Mouse (Mus musculus) thymus, adult 18-20 months (tissue): ENCODE measurements around the gene Fam122c.
"Not testable (repeated sequence)": the region's sequence is repeated elsewhere in the genome, so short reads cannot be mapped to it uniquely, and the experiment has no call there.

Experiments used
- DNase-seq, 2 experiments: peaks; one replicate each; pipeline ENCODE4 v3.0.0; 2022; ENCODE audit warnings: mixed read lengths in 2 of 2

The Fam122c gene

GRCm38 (mm10) chrX:53273124-53273523 lies at the start of gene Fam122c:
Gene Fam122c, plus strand, starts transcription at chrX:53273424.
- no peak for DNase-seq

GRCm38 (mm10) chrX:53224353-53224944 lies 48.8 kb upstream of the Fam122c start:
- DNase-seq = no peak

- no peak for DNase-seq
These were observed 41.3 kb upstream of the Fam122c start for GRCm38 (mm10) chrX:53231965-53232364.

- no peak for DNase-seq
These were observed 39.5 kb upstream of the Fam122c start for GRCm38 (mm10) chrX:53233689-53234088.

GRCm38 (mm10) chrX:53236404-53236803 lies 36.8 kb upstream of the Fam122c start:
- DNase-seq = no peak

GRCm38 (mm10) chrX:53237971-53238370 lies 35.3 kb upstream of the Fam122c start:
- DNase-seq = no peak

GRCm38 (mm10) chrX:53240011-53240410 lies 33.2 kb upstream of the Fam122c start, which contains the start of gene Plac1:
Gene Plac1, minus strand, starts transcription at chrX:53240111.
- DNase-seq = no peak

GRCm38 (mm10) chrX:53255195-53255594 lies 18.0 kb upstream of the Fam122c start:
- DNase-seq = no peak

GRCm38 (mm10) chrX:53266186-53266585 lies 7.0 kb upstream of the Fam122c start:
- DNase-seq = no peak

GRCm38 (mm10) chrX:53268856-53269255 lies 4.4 kb upstream of the Fam122c start:
- DNase-seq = peak; percentile 5 to 32

GRCm38 (mm10) chrX:53269289-53270062 lies 3.7 kb upstream of the Fam122c start, which contains the start of gene Fam122b:
Gene Fam122b, minus strand, starts transcription at chrX:53269805.
- peak; percentile 77 to 82 for DNase-seq

- no peak for DNase-seq
These were observed 3.2 kb upstream of the Fam122c start for GRCm38 (mm10) chrX:53270063-53270432.

- not testable (repeated sequence) for DNase-seq
These were observed 1.6 kb upstream of the Fam122c start for GRCm38 (mm10) chrX:53271628-53272027.

- DNase-seq = no peak
These were observed 14.7 kb downstream of the Fam122c start for GRCm38 (mm10) chrX:53287924-53288323.

- no peak for DNase-seq
These were observed 47.3 kb downstream of the Fam122c start for GRCm38 (mm10) chrX:53320564-53320963.

GRCm38 (mm10) chrX:53321111-53321510 lies 47.9 kb downstream of the Fam122c start:
- DNase-seq = no peak

- DNase-seq = no peak
These were observed 57.2 kb downstream of the Fam122c start for GRCm38 (mm10) chrX:53330396-53330795.

GRCm38 (mm10) chrX:53337355-53337754 lies 64.1 kb downstream of the Fam122c start:
- DNase-seq = no peak

- DNase-seq = peak; percentile 3 to 12
These were observed 68.3 kb downstream of the Fam122c start for GRCm38 (mm10) chrX:53341531-53341930.

GRCm38 (mm10) chrX:53348374-53348773 lies 75.2 kb downstream of the Fam122c start:
- no peak for DNase-seq

- no peak for DNase-seq
These were observed 91.6 kb downstream of the Fam122c start for GRCm38 (mm10) chrX:53364668-53365383.

- DNase-seq = peak; percentile 12 to 29
These were observed 96.5 kb downstream of the Fam122c start for GRCm38 (mm10) chrX:53369534-53370365.

- DNase-seq = peak; percentile 86 to 90
These were observed 97.1 kb downstream of the Fam122c start, which contains the start of gene Mospd1 for GRCm38 (mm10) chrX:53370366-53370740. Gene Mospd1, minus strand, starts transcription at chrX:53370502.
